Mouse (Mus musculus): ENCODE data around the gene Esrp2. TPM values are rescaled to one million over a fixed set of nuclear protein-coding genes. Genes with fewer than 3 reads are reported as not detected.

Esrp2 gene
- polyA plus RNA-seq, 1 experiment from 2014 or later = 44.1 TPM

GRCm38 (mm10) chr8:106146014-106146413 is 9.2 kb upstream of the Esrp2 start:
- H3K9me3 ChIP-seq = no peaks in the 10 kb centered on the region
- H3K4me1 ChIP-seq = peaks cover 7% of the 10 kb centered on the region
- no peak overlapping the region for H3K9ac ChIP-seq
- ATAC-seq (ENCODE audit: borderline replicate concordance, extremely low read depth, low FRiP score, low TSS enrichment) = no peak
- H3K36me3 ChIP-seq = no peaks in the 10 kb centered on the region
- H3K27ac ChIP-seq = no peak overlapping the region
- H3K27me3 ChIP-seq = no peaks in the 10 kb centered on the region
- H3K4me2 ChIP-seq = no peak overlapping the region
- H3K4me3 ChIP-seq = no peak overlapping the region
- WGBS = 90% methylated on average over 4 of the region's 4 CpGs

- Histone ChIP-seq H3K4me3 (no peak overlapping the region), H3K4me1 (0 out of 2 replicates have a peak, but pooled peaks cover 2% of the 10 kb centered on the region), H3K9me3 (no peaks in the 10 kb centered on the region), H3K27ac (no peak overlapping the region), H3K9ac (no peak overlapping the region), H3K4me2 (no peak overlapping the region), H3K36me3 (no peaks in the 10 kb centered on the region), H3K27me3 (no peaks in the 10 kb centered on the region)
- no peak for ATAC-seq (ENCODE audit: borderline replicate concordance, extremely low read depth, low FRiP score, low TSS enrichment)
- WGBS = 83% methylated on average over 2 of the region's 2 CpGs
These were observed 8.6 kb upstream of the Esrp2 start for GRCm38 (mm10) chr8:106145331-106145730.

GRCm38 (mm10) chr8:106140769-106141168 is 4.0 kb upstream of the Esrp2 start:
- Histone ChIP-seq H3K27me3 (peaks cover 23% of the 10 kb centered on the region), H3K4me1 (peaks cover 11% of the 10 kb centered on the region), H3K9ac (no peak overlapping the region), H3K4me3 (no peak overlapping the region), H3K27ac (no peak overlapping the region), H3K9me3 (no peaks in the 10 kb centered on the region), H3K4me2 (no peak overlapping the region), H3K36me3 (no peaks in the 10 kb centered on the region)
- WGBS = 11% methylated on average over 13 of the region's 13 CpGs
- ATAC-seq (ENCODE audit: borderline replicate concordance, extremely low read depth, low FRiP score, low TSS enrichment) = no peak

- no peaks in the 10 kb centered on the region for H3K36me3 ChIP-seq
- ATAC-seq (ENCODE audit: borderline replicate concordance, extremely low read depth, low FRiP score, low TSS enrichment) = no peak
- H3K27ac ChIP-seq = no peak overlapping the region
- no peak overlapping the region for H3K4me3 ChIP-seq
- H3K9ac ChIP-seq = no peak overlapping the region
- H3K9me3 ChIP-seq = no peaks in the 10 kb centered on the region
- H3K4me2 ChIP-seq = no peak overlapping the region
- H3K4me1 ChIP-seq = peaks cover 11% of the 10 kb centered on the region
- peaks cover 29% of the 10 kb centered on the region for H3K27me3 ChIP-seq
- 55% methylated on average over 5 of the region's 5 CpGs for WGBS
These were observed 3.4 kb upstream of the Esrp2 start for GRCm38 (mm10) chr8:106140191-106140590.

- Histone ChIP-seq H3K27ac (peak overlapping the region; percentile 91), H3K36me3 (no peaks in the 10 kb centered on the region), H3K4me2 (peak overlapping the region; percentile 79), H3K9ac (peak overlapping the region; percentile 48), H3K9me3 (no peaks in the 10 kb centered on the region), H3K4me3 (peak overlapping the region; percentile 54), H3K27me3 (peaks cover 37% of the 10 kb centered on the region), H3K4me1 (peaks cover 19% of the 10 kb centered on the region)
- WGBS = 11% methylated on average over 7 of the region's 7 CpGs
- no peak for ATAC-seq (ENCODE audit: borderline replicate concordance, extremely low read depth, low FRiP score, low TSS enrichment)
These were observed 1.8 kb upstream of the Esrp2 start for GRCm38 (mm10) chr8:106138616-106139015.

- Histone ChIP-seq H3K9ac (peak overlapping the region; percentile 48), H3K27me3 (peaks cover 37% of the 10 kb centered on the region), H3K36me3 (no peaks in the 10 kb centered on the region), H3K4me2 (peak overlapping the region; percentile 79), H3K4me3 (peak overlapping the region; percentile 54), H3K4me1 (peaks cover 24% of the 10 kb centered on the region), H3K27ac (peak overlapping the region; percentile 91), H3K9me3 (no peaks in the 10 kb centered on the region)
- peak; percentile 33 for ATAC-seq (ENCODE audit: borderline replicate concordance, extremely low read depth, low FRiP score, low TSS enrichment)
- WGBS = under 1% methylated on average over 24 of the region's 24 CpGs
These were observed 1.2 kb upstream of the Esrp2 start for GRCm38 (mm10) chr8:106137906-106138477.

GRCm38 (mm10) chr8:106137218-106137905 is 588 bp upstream of the Esrp2 start:
- peak overlapping the region; percentile 79 for H3K4me2 ChIP-seq
- peaks cover 37% of the 10 kb centered on the region for H3K27me3 ChIP-seq
- WGBS = 6% methylated on average over 22 of the region's 22 CpGs
- H3K4me3 ChIP-seq = peak overlapping the region; percentile 54
- no peaks in the 10 kb centered on the region for H3K9me3 ChIP-seq
- H3K36me3 ChIP-seq = peaks cover 4% of the 10 kb centered on the region
- peak overlapping the region; percentile 48 for H3K9ac ChIP-seq
- peaks cover 24% of the 10 kb centered on the region for H3K4me1 ChIP-seq
- no peak for ATAC-seq (ENCODE audit: borderline replicate concordance, extremely low read depth, low FRiP score, low TSS enrichment)
- H3K27ac ChIP-seq = peak overlapping the region; percentile 91

GRCm38 (mm10) chr8:106135672-106136071 is 1.1 kb downstream of the Esrp2 start:
- peaks cover 24% of the 10 kb centered on the region for H3K4me1 ChIP-seq
- peaks cover 21% of the 10 kb centered on the region for H3K36me3 ChIP-seq
- H3K4me2 ChIP-seq = peak overlapping the region; percentile 79
- ATAC-seq (ENCODE audit: borderline replicate concordance, extremely low read depth, low FRiP score, low TSS enrichment) = no peak
- H3K9ac ChIP-seq = peak overlapping the region; percentile 58
- peaks cover 37% of the 10 kb centered on the region for H3K27me3 ChIP-seq
- no peaks in the 10 kb centered on the region for H3K9me3 ChIP-seq
- H3K27ac ChIP-seq = peak overlapping the region; percentile 91
- WGBS = 5% methylated on average over 19 of the region's 19 CpGs
- peak overlapping the region; percentile 54 for H3K4me3 ChIP-seq

GRCm38 (mm10) chr8:106134751-106135571 is 1.8 kb downstream of the Esrp2 start:
- peaks cover 28% of the 10 kb centered on the region for H3K36me3 ChIP-seq
- peak overlapping the region; percentile 79 for H3K4me2 ChIP-seq
- peak overlapping the region; percentile 91 for H3K27ac ChIP-seq
- H3K4me1 ChIP-seq = peaks cover 24% of the 10 kb centered on the region
- H3K9ac ChIP-seq = peak overlapping the region; percentile 58
- peaks cover 37% of the 10 kb centered on the region for H3K27me3 ChIP-seq
- ATAC-seq (ENCODE audit: borderline replicate concordance, extremely low read depth, low FRiP score, low TSS enrichment) = peak; percentile 74
- peak overlapping the region; percentile 54 for H3K4me3 ChIP-seq
- H3K9me3 ChIP-seq = no peaks in the 10 kb centered on the region
- 14% methylated on average over 14 of the region's 14 CpGs for WGBS

- no peak for ATAC-seq (ENCODE audit: borderline replicate concordance, extremely low read depth, low FRiP score, low TSS enrichment)
- Histone ChIP-seq H3K9ac (no peak overlapping the region), H3K4me1 (peaks cover 24% of the 10 kb centered on the region), H3K4me2 (peak overlapping the region; percentile 43), H3K9me3 (no peaks in the 10 kb centered on the region), H3K36me3 (peaks cover 37% of the 10 kb centered on the region), H3K27ac (no peak overlapping the region), H3K4me3 (no peak overlapping the region), H3K27me3 (peaks cover 37% of the 10 kb centered on the region)
- WGBS = 59% methylated on average over 6 of the region's 6 CpGs
These were observed 2.8 kb downstream of the Esrp2 start for GRCm38 (mm10) chr8:106133946-106134345.

- Histone ChIP-seq H3K4me3 (no peak overlapping the region), H3K4me2 (peak overlapping the region; percentile 43), H3K4me1 (peaks cover 24% of the 10 kb centered on the region), H3K27me3 (peaks cover 37% of the 10 kb centered on the region), H3K9me3 (no peaks in the 10 kb centered on the region), H3K9ac (no peak overlapping the region), H3K36me3 (peaks cover 41% of the 10 kb centered on the region), H3K27ac (no peak overlapping the region)
- no peak for ATAC-seq (ENCODE audit: borderline replicate concordance, extremely low read depth, low FRiP score, low TSS enrichment)
- WGBS = 60% methylated on average over 13 of the region's 13 CpGs
These were observed 3.2 kb downstream of the Esrp2 start for GRCm38 (mm10) chr8:106133526-106133925.

- peaks cover 30% of the 10 kb centered on the region for H3K27me3 ChIP-seq
- H3K36me3 ChIP-seq = peaks cover 52% of the 10 kb centered on the region
- peaks cover 24% of the 10 kb centered on the region for H3K4me1 ChIP-seq
- no peak overlapping the region for H3K4me3 ChIP-seq
- 88% methylated on average over 11 of the region's 11 CpGs for WGBS
- no peak overlapping the region for H3K9ac ChIP-seq
- no peak for ATAC-seq (ENCODE audit: borderline replicate concordance, extremely low read depth, low FRiP score, low TSS enrichment)
- no peak overlapping the region for H3K4me2 ChIP-seq
- H3K27ac ChIP-seq = no peak overlapping the region
- H3K9me3 ChIP-seq = no peaks in the 10 kb centered on the region
These were observed 4.4 kb downstream of the Esrp2 start for GRCm38 (mm10) chr8:106132356-106132755.
